Mouse (Mus musculus) Muller cell, postnatal 12 days (primary cell): ENCODE results near the gene Lyz1.
"Not testable (repeated sequence)": the region's sequence is repeated elsewhere in the genome, so short reads cannot be mapped to it uniquely, and the experiment has no call there.

Source experiments
- DNase-seq: peaks from one replicate; pipeline ENCODE4 v3.0.0-alpha.2; 2015; ENCODE audit errors: inconsistent ontology term

Lyz1 gene

GRCm38 (mm10) chr10:117292671-117293070 is at the start of gene Lyz1:
Gene Lyz1 (minus strand): TSS chr10:117292868.
- DNase-seq, result no peak

GRCm38 (mm10) chr10:117342406-117342805 is 49.7 kb upstream of the Lyz1 start:
- DNase-seq, result no peak

GRCm38 (mm10) chr10:117341029-117341428 is 48.4 kb upstream of the Lyz1 start:
- DNase-seq, result no peak

- DNase-seq, result no peak
Observed at GRCm38 (mm10) chr10:117339241-117339640, 46.6 kb upstream of the Lyz1 start.

- no peak for DNase-seq
Observed at GRCm38 (mm10) chr10:117337946-117338345, 45.3 kb upstream of the Lyz1 start.

GRCm38 (mm10) chr10:117335649-117336048 is 43.0 kb upstream of the Lyz1 start:
- DNase-seq, result no peak

- DNase-seq, result no peak
Observed at GRCm38 (mm10) chr10:117330521-117330920, 37.9 kb upstream of the Lyz1 start.

- no peak for DNase-seq
Observed at GRCm38 (mm10) chr10:117323782-117324181, 31.1 kb upstream of the Lyz1 start.

GRCm38 (mm10) chr10:117322630-117323029 is 30.0 kb upstream of the Lyz1 start:
- DNase-seq, result no peak

GRCm38 (mm10) chr10:117320571-117320981 is 27.9 kb upstream of the Lyz1 start:
- peak; percentile 62 for DNase-seq

GRCm38 (mm10) chr10:117316391-117316790 is 23.7 kb upstream of the Lyz1 start:
- no peak for DNase-seq

- no peak for DNase-seq
Observed at GRCm38 (mm10) chr10:117313133-117313532, 20.5 kb upstream of the Lyz1 start.

GRCm38 (mm10) chr10:117312168-117312567 is 19.5 kb upstream of the Lyz1 start:
- DNase-seq, result no peak

- DNase-seq, result no peak
Observed at GRCm38 (mm10) chr10:117304371-117304770, 11.7 kb upstream of the Lyz1 start.

- no peak for DNase-seq
Observed at GRCm38 (mm10) chr10:117301688-117302087, 9.0 kb upstream of the Lyz1 start.

GRCm38 (mm10) chr10:117299901-117300520 is 7.3 kb upstream of the Lyz1 start:
- DNase-seq, result no peak

- no peak for DNase-seq
Observed at GRCm38 (mm10) chr10:117299106-117299505, 6.4 kb upstream of the Lyz1 start.

GRCm38 (mm10) chr10:117298336-117298735 is 5.7 kb upstream of the Lyz1 start:
- DNase-seq, result no peak

GRCm38 (mm10) chr10:117290936-117291335 is 1.7 kb downstream of the Lyz1 start:
- not testable (repeated sequence) for DNase-seq

- no peak for DNase-seq
Observed at GRCm38 (mm10) chr10:117290046-117290870, 2.4 kb downstream of the Lyz1 start.

GRCm38 (mm10) chr10:117289034-117289505 is 3.6 kb downstream of the Lyz1 start:
- DNase-seq, result not testable (repeated sequence)

- DNase-seq, result no peak
Observed at GRCm38 (mm10) chr10:117288197-117289033, 4.3 kb downstream of the Lyz1 start.
